Mouse (Mus musculus) heart, postnatal 0 days (tissue): ENCODE data around the gene Cep70. TPM values are rescaled to one million over a fixed set of nuclear protein-coding genes. Genes with fewer than 3 reads are reported as not detected.

Experiments used
- ATAC-seq: fragments of 200-750 bp; cut with Nextera tagmentation; 2 replicates; pipeline ENCODE4 v1.8.0; 2017; ENCODE audit warnings: low read depth, moderate number of reproducible peaks, moderate library complexity; ENCODE audit not compliant: insufficient read depth
- DNase-seq: peaks from one replicate; pipeline ENCODE4 v3.0.0-alpha.2; 2016; ENCODE audit warnings: low spot score
- H3K27ac ChIP-seq: fragments of 300-500 bp; sonication (generic); 2 replicates; pipeline ENCODE4 v1.5.1; 2014; ENCODE audit warnings: low read depth, mild to moderate bottlenecking
- H3K27me3 ChIP-seq: fragments of 300-500 bp; sonication (generic); 2 replicates; pipeline ENCODE4 v1.6.1; 2014; ENCODE audit warnings: low read length, mixed read lengths; ENCODE audit not compliant: control insufficient read depth, insufficient read depth
- H3K36me3 ChIP-seq: fragments of 300-500 bp; sonication (generic); replicated peaks from 2 replicates; pipeline ENCODE4 v1.6.1; 2014; ENCODE audit warnings: low read length, mixed read lengths; ENCODE audit not compliant: control insufficient read depth, insufficient read depth
- H3K4me1 ChIP-seq: fragments of 300-500 bp; sonication (generic); 2 replicates; pipeline ENCODE4 v1.6.1; 2014; ENCODE audit warnings: antibody characterized with exemption; ENCODE audit not compliant: control insufficient read depth, insufficient read depth
- H3K4me2 ChIP-seq: fragments of 300-500 bp; sonication (generic); 2 replicates; pipeline ENCODE4 v1.6.1; 2014; ENCODE audit warnings: low read depth, mild to moderate bottlenecking, low read length, moderate library complexity
- H3K4me3 ChIP-seq: fragments of 300-500 bp; sonication (generic); 2 replicates; pipeline ENCODE4 v1.5.1; 2014; ENCODE audit warnings: low read depth, low read length
- H3K9ac ChIP-seq: fragments of 300-500 bp; sonication (generic); replicated peaks from 2 replicates; pipeline ENCODE4 v1.6.1; 2014; ENCODE audit warnings: low read depth, low read length, mixed read lengths
- H3K9me3 ChIP-seq: fragments of 300-500 bp; sonication (generic); replicated peaks from 2 replicates; pipeline ENCODE4 v1.6.1; 2016; ENCODE audit warnings: low read length; ENCODE audit not compliant: control insufficient read depth
- CTCF ChIP-seq: IDR thresholded peaks from 2 replicates; pipeline ENCODE4 v1.5.1; 2016; ENCODE audit warnings: antibody characterized with exemption, control low read depth, low read depth
- EP300 ChIP-seq: IDR thresholded peaks from 2 replicates; pipeline ENCODE4 v1.6.1; 2016; ENCODE audit warnings: antibody characterized with exemption, low read depth
- WGBS: fragments of 180-500 bp; shearing (Covaris S2); extraction: QIAGEN DNeasy Blood & Tissue Kit; methylation state at CpG from one replicate; pipeline ENCODE4 v1.1.7; 2014; 5-methylcytosine and 5-hydroxymethylcytosine counted together
- polyA plus RNA-seq: library from polyadenylated mRNA; unstranded; fragments of >200 nt; fragmentation: Nextera tagmentation; extraction: Ambion mirVana; gene quantifications from 2 replicates; pipeline ENCODE4 v1.2.1, GENCODE M21; 2015
- total RNA-seq: library from RNA; depleted of rRNA; stranded (reverse); fragments of >200 nt; gene quantifications from 2 replicates; pipeline ENCODE4 v1.2.3, GENCODE M21; 2014; ENCODE audit warnings: low replicate concordance

Gene Cep70
- total and polyA plus RNA-seq, 2 experiments from 2014 or later: 16.1 to 68.0 TPM

GRCm38 (mm10) chr9:99242035-99242434 is 1.1 kb upstream of the Cep70 start:
- H3K9ac ChIP-seq: no peak overlapping the region

DNA sequence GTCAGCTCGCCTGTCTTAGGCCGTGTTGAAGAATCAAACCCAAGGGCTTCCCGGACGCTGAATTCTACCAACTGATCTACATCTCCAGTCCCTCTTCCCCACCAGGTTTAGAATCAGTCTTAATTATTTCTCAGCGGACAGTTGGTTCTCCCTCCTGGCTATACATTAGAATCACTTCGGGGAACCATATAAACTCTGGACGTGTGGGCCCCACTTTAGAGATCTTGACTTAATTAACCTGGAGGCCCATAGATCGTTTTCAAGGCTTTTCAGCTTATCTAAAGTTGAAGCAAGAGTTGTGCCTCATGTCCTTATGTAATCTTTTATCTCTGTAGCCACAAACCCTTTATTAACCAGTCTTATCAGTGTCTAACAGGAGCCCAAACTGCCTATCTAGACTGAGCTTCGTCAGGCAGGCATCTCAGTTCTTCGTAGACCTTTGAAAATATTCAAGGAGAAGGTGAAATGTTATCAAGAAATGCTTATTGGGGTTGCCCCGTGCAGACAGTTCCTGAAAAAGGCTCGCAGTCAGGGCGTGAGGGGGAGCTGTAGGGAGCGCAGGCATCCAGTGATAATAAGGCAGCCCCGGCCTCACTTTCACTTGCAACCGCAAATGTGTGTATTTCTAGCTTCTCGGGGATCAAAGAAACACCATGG is 506 bp upstream of the Cep70 start:
- H3K4me1 ChIP-seq: no peaks in the 10 kb centered on the region; the same call in 1 of the 2 replicates
- peak; percentile 59 for ATAC-seq
- WGBS: 6% methylated on average over 17 of the region's 17 CpGs

More at GRCm38 (mm10) chr9:99242035-99242434, 1.1 kb upstream of the Cep70 start:
- no peaks in the 10 kb centered on the region for H3K27me3 ChIP-seq
- peak; percentile 62 for DNase-seq
- 0 out of 2 replicates have a peak, but pooled peaks cover 2% of the 10 kb centered on the region for H3K36me3 ChIP-seq
- peak overlapping the region; percentile 74 for H3K4me2 ChIP-seq
- H3K27ac ChIP-seq: no peak overlapping the region
- H3K4me1 ChIP-seq: no peaks in the 10 kb centered on the region; the same call in 1 of the 2 replicates
- no peak for ATAC-seq
- TF ChIP-seq CTCF (peak; percentile 98), EP300 (no peak)
- H3K4me3 ChIP-seq: peak overlapping the region; percentile 95; the same call in 1 of the 2 replicates
- 1% methylated on average over 7 of the region's 7 CpGs for WGBS
- no peaks in the 10 kb centered on the region for H3K9me3 ChIP-seq

GRCm38 (mm10) chr9:99243895-99244293 is 727 bp downstream of the Cep70 start:
- WGBS: 7% methylated on average over 10 of the region's 10 CpGs
- no peaks in the 10 kb centered on the region for H3K9me3 ChIP-seq
- H3K4me1 ChIP-seq: no peaks in the 10 kb centered on the region; the same call in 1 of the 2 replicates
- no peak overlapping the region for H3K27ac ChIP-seq
- H3K36me3 ChIP-seq: 0 out of 2 replicates have a peak, but pooled peaks cover 3% of the 10 kb centered on the region
- peak overlapping the region; percentile 95 for H3K4me3 ChIP-seq
- TF ChIP-seq CTCF (no peak), EP300 (no peak)
- no peak for ATAC-seq
- no peak for DNase-seq
- peak overlapping the region; percentile 84 for H3K9ac ChIP-seq
- no peaks in the 10 kb centered on the region for H3K27me3 ChIP-seq
- peak overlapping the region; percentile 74 for H3K4me2 ChIP-seq

More for the DNA sequence above, 506 bp upstream of the Cep70 start:
- no peak for DNase-seq
- TF ChIP-seq EP300 (no peak), CTCF (no peak; the same call in 1 of the 2 replicates)
- no peaks in the 10 kb centered on the region for H3K9me3 ChIP-seq
- peak overlapping the region; percentile 74 for H3K4me2 ChIP-seq
- peak overlapping the region; percentile 33 for H3K27ac ChIP-seq
- H3K4me3 ChIP-seq: peak overlapping the region; percentile 95
- peak overlapping the region; percentile 84 for H3K9ac ChIP-seq
- no peaks in the 10 kb centered on the region for H3K27me3 ChIP-seq
- 0 out of 2 replicates have a peak, but pooled peaks cover 3% of the 10 kb centered on the region for H3K36me3 ChIP-seq

GRCm38 (mm10) chr9:99248304-99248703 is 5.1 kb downstream of the Cep70 start:
- 58% methylated on average over 8 of the region's 8 CpGs for WGBS
- Histone ChIP-seq H3K27me3 (no peaks in the 10 kb centered on the region), H3K4me3 (no peak overlapping the region), H3K4me1 (no peaks in the 10 kb centered on the region), H3K36me3 (0 out of 2 replicates have a peak, but pooled peaks cover 3% of the 10 kb centered on the region), H3K27ac (no peak overlapping the region), H3K9ac (no peak overlapping the region), H3K4me2 (no peak overlapping the region), H3K9me3 (no peaks in the 10 kb centered on the region)
- TF ChIP-seq EP300: no peak
- DNase-seq: no peak
- no peak for ATAC-seq

DNA sequence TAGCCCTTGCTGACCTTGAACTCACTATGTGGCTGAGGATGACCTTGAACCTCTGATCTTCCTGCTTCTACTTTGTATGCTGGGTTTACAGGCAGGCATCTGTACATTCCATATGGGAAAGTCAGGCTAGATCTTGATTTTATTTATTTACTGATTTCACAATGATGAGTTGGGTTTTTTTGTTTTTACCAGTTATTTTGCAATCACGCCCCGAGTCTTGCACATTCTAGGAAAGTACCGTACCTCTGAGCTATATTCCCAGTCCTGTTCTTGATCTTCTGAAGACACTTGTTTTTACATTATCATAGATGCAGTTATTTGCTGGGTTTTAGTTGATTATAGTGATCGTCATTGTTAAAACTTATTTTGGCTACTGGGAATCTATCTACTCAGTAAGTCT is 5.7 kb downstream of the Cep70 start:
- Histone ChIP-seq H3K36me3 (0 out of 2 replicates have a peak, but pooled peaks cover 3% of the 10 kb centered on the region), H3K4me3 (no peak overlapping the region), H3K9ac (no peak overlapping the region), H3K4me2 (no peak overlapping the region), H3K27me3 (no peaks in the 10 kb centered on the region), H3K4me1 (no peaks in the 10 kb centered on the region), H3K9me3 (no peaks in the 10 kb centered on the region), H3K27ac (no peak overlapping the region)
- no peak for TF ChIP-seq EP300
- no peak for TF ChIP-seq CTCF
- ATAC-seq: no peak
- no peak for DNase-seq
- WGBS: 95% methylated on average over 4 of the region's 4 CpGs
